Mouse (Mus musculus): ENCODE results near the gene Rnf10.
A peak's percentile ranks its signal among the peaks of the same experiment; 100 is the strongest.

Gene Rnf10

GRCm38 (mm10) chr5:115194626-115195221, 78.0 kb downstream of the Rnf10 start:
- DNase-seq (ENCODE audit: low spot score in 2 of 2) = no peak

GRCm38 (mm10) chr5:115193669-115194625, 78.8 kb downstream of the Rnf10 start, which contains the start of gene Cabp1:
TSS of gene Cabp1 (minus strand) at chr5:115194381.
- DNase-seq (ENCODE audit: low spot score in 2 of 2) = peak in 1 of 2 experiments; percentile 50

DNA sequence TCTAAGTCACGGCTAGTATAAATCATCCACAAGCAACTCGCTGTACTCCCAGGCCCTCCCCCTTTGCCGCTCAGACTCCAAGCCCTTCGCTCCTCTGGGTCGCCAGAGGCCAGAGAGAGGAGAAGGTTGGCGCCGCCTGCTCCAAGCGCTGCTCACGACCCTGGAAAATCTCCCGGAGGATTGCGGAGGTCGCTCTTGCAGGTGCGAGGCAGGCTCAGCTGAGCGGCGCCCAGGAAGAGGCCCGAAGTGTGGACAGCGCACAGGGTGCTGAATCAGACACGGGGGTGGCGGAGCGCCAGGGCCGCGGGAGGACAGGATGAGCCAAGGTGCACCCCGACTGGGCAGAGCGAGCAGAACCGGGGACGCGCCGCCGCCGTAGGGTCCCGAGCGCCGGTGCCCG, 79.5 kb downstream of the Rnf10 start:
- no peak for DNase-seq (ENCODE audit: low spot score in 2 of 2)

DNA sequence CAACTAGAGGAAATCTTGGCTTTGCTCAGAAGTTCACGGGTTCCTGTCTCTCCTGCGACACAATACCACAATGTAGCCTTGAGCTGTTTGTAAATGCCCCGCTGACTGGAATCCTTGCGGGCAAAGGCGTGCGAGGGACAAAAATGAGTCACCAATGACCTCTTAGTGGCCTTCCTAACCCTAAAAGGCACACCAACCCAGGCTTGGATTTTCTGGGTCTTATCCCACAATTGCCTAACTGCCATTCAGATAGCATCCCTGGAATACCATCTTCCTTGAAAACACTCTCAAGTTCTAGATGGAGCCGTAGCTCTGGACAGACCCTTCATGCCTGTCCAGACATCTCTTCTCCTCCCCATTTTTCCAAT, 79.9 kb downstream of the Rnf10 start:
- DNase-seq (ENCODE audit: low spot score in 2 of 2) = no peak

- DNase-seq (ENCODE audit: low spot score in 2 of 2) = no peak
These were observed 80.5 kb downstream of the Rnf10 start for GRCm38 (mm10) chr5:115191880-115192827.

All from cerebellum, postnatal 4 days (tissue).